Mouse (Mus musculus) ovary, adult 18-20 months (tissue): ENCODE measurements around the gene Psmb7.

ENCODE experiments used
- DNase-seq: peaks from one replicate; pipeline ENCODE4 v3.0.0; 2022; ENCODE audit warnings: low spot score, mixed read lengths

Psmb7 gene

DNA sequence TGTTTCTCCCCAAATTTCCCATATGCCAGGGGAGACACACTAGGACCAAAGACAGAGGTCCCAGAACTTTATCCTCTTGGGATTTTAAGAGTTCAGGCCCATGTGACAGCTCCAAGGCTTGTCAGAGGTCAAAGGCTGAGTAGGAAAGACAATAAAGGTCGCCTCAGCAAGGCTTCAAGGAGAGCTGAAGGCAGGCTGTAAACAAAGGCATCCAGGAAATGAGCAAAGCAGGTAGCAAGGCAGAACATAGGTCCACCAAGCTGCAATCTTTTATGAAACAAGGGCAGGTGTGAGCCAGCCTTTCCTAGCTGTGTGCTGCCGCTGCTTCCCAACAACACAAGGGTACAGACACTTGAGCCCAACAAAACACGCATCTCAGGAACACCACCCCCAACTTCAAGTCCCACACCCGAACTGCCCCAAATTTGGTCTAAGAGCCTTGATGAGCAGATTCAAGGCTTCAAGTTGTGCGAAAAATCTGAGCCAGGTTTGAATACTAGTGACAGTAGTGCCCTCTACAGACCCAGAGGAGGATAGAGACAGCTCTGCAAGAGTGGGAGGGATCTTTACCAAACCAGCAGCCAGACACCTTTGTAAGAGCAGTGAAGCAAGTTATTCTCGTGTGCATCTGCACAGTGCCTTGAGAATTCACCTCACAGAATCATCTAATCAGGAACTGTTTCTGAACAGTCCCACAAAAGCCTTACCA, 52.0 kb downstream of the Psmb7 start:
- no peak for DNase-seq

DNA sequence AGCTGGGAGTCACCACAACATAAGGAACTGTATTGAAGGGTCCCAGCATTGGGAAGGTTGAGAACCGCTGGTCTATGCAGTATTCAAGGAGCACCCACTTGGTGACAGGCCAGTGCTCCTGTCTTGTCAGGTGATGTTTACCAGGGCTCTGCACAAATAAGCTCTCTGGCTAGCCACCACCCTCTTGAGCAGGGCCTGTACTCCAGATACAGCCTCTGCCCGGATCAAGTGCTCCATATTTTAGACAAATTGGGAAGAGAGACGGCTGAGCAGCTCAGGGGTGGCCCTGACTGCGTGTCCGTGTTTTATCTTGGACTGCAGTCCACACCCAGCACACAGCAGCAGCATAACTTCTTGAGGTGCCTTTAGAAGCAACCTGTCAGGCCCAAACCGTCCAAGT, 57.2 kb downstream of the Psmb7 start:
- DNase-seq = no peak

DNA sequence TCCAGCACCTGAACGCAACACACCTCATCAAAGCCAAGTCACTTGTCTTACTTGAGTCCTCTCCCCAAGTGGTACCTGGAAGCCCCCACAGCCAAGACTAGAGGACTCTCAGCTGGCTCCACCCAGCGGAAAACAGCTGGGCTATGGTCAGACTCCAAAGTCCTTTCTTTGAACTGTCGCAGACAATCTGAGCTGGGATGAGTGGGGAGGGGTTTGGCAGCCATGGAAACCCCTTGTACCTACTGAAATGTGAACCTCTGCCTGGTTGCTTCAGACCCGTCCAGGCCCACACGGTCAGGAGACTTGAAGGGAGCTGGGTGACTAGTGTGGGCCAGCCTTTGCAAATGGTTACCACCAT, 58.5 kb downstream of the Psmb7 start:
- no peak for DNase-seq

DNA sequence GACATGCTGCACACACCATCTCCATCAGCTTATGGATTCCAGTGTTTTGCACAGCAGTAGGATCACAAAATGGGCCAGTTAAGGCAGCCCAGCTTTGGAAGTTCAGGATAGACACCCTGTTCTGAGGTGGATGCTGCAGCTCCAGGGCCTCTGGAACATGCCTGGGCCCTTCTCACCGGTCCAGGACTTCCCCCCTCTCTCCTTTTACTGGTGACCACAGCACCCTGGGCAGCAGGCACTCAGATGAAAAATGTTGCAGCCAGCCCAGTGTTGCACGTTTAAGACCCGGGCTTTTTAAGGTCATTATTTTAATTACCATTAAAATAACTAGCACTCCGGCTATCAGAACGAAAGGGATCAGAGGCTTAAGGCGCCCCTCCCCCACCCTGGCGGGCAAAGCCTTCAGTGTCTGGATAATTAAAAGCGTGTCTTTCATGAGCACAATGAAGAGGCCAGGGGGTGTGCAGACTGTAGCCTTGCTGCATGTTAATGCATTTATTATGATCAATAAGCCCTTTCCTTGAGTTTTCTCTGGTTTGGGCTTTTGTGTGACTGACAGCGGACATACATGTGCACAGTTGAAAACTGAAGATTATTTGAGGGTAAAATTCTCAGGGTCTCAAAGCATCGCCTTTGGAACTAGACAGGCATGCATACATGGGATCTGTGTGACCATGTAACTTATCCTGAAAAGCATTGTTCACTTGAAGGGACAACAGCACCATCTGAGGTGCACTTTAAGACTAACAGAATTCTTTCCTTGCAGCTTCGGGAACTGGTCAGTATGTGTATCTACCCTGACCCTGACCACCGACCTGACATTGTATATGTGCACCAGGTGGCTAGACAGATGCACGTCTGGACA, 59.1 kb downstream of the Psmb7 start:
- no peak for DNase-seq

DNA sequence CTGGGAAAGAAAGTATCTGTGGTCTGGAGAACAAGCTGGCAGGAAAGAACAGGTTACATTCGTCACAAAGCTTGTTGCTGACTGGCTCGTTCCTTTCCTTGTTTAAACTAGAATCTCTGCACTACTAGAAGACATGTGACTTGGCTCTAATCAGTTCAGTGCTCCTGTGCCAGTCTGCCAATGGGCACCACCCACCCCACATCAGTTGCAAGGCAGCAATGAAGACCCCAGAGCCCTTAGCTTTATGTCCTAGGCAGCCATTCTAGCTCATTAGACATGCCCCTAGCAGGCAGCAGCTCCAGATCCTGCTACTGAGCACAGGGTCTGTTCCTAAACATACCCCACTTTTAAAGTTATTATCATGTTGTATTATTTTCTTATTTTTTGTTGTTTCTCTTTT, 59.9 kb downstream of the Psmb7 start:
- no peak for DNase-seq

DNA sequence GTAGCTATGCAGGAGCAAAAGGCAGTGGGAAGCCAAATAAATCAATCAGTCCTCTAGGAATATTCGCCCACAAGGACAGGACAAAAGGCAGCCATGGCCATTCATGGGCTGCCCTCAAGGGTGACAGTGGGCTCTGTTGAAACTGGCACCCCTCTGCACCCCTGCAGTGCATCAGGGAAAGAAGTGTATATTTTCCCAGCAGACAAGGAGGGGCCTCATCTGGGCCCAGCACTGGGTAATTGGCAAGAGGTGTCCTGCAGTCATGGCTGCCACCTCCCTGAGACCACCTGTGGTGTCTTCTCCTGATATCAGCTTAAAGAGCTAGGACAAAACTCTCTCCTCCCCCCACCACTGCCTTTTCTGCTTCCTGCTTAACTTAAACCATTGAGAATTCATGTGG, 64.4 kb downstream of the Psmb7 start:
- no peak for DNase-seq

DNA sequence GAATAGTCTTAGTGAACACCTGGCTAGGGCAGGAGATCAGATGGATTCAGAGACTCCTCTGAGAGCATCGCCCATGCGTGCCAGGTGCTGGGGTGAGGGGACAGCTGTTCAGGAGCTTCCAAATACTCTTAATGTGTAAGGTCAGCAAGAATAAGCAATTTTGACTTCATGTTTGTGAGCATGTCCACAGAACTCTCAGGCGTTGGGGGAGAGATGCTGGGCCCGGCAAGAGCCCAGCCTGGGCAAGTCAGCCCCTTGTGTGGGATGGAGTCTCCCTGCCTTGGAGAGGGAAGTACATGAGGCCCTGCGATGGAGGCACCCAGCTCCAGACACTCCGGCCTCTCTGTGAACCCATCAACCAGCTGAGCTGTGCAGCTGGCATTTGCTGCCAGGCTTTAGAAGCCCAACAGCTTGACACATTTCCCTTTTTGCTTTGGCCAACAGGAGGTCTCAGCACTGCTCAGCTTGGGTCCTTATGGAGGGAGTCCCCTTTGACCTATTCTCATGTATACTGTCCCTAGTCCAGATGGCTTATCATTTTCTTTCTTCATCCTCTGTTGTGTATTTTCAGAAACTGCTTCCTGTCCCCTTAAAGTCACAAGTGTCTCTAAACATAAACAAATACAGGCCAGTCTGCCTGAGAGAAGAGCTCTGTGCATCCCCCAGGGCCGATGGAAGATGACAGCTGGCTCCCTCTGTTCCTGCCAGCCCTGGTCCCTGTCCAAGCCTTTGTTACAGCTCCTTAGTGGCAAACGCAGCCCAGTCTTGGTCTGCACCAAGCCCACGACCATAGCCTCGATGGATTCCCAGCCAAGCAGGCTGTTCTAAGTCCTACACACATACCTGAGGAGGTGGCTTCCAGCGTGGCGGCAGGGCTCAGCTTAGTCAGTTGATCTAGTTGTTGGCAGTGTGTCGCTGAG, 65.0 kb downstream of the Psmb7 start:
- no peak for DNase-seq

DNA sequence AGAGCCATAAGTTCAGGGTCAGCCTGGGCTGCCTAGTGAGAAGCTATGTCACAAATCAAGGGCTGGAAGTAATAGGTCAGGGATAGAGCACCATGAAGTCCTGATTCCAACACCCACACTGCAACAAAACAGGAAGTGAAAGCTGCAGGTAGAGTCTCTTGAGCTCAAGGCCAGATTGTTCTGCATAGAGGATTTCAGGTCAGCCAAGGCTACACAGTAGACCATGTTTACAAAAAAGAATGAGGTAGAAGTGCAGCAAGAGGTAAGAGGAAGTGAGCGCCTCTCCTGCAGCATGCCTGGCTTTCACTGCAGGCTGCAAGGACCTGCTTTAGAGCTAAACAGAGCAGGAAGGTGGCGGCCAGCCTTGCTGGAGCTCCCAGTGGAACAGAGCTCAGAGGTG, 69.2 kb downstream of the Psmb7 start:
- no peak for DNase-seq

DNA sequence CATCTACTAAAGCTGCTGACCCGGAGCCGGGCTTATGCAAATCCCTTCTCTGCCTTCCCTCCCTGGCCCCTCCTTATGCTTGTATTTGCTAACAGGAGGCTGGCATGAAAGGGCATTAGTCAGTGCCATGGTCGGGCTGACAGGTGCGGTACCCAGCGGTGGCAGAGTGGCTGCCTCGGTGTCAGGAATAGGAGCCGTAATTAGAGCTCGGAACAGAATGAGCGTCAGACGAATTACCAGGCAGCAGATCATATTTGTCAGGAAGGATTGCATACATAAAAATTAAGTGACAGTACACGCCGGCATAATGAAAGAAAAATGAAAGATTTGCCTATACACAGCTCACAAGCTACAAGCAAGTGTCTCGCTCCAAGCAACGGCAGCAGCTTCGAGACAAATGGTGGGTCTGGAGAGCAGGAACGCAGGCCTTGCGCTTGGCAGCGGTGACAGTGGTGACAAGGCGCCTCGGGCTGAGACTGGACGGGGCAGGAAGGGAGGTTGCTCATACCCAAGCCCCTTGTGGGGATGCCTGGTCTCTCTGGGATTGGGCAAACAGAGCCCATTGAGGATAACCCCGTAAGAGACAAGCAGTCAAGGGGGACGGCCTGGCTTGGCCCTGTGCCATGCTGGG, 71.8 kb downstream of the Psmb7 start:
- no peak for DNase-seq

DNA sequence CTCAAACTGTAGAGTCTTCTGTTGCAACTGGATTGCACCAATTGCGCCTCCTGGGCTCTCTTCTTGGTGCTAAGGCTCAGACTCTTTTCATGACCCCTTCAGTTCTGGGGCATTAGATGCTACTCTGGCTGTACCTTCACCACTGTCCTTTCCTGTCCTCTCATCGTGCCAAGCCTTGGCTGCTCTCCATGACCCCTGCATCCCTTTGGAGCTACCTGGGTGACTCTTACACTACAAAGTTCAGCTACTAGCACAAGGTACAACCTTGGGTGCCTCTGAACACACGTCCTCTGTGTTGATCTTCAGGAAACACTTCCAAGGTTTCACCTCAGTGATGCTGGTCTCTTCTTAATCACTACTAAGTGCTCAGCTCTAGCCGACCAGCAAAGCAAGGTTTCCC, 81.3 kb downstream of the Psmb7 start:
- no peak for DNase-seq

DNA sequence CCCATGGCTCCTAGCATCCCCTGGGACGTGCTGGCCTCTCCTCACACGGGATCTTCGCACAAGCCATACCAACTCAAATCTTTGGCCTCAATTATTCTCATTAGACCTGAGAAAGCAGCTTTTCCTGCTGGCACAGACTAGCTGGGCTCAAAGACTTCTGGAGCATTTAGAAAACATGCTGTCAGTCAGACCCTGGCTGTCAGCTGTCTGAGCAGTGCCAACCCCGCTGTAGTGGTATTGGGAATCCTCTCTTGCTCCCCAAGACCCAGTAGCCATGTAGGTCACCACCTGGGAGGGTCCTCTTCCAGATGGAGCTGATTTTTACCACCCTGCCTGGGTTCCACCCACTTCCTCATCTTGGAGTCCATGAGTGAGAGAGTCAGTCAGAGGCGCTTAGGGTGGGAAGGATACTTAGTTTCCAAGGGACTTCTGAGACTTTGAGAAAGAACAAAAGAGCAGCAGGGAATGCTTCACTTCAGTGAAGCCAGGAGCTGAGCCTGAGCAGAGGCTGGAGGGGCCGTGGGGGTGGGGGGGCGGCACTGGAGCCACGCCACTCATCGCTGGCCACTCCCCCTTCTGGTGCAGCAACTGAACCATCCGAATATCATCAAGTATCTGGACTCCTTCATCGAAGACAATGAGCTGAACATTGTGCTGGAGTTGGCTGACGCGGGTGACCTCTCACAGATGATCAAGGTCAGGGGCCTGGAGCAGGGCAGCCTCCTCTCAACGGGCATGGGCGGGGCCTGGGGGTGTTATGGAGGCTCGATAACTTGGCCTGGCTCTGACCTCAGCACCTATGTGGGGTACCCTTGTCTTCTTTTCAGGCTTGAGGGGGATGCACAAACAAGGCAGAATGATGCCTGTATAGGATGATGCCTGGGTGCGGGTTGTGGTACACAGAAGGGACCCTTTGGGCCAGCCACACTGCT, 83.3 kb downstream of the Psmb7 start:
- no peak for DNase-seq

DNA sequence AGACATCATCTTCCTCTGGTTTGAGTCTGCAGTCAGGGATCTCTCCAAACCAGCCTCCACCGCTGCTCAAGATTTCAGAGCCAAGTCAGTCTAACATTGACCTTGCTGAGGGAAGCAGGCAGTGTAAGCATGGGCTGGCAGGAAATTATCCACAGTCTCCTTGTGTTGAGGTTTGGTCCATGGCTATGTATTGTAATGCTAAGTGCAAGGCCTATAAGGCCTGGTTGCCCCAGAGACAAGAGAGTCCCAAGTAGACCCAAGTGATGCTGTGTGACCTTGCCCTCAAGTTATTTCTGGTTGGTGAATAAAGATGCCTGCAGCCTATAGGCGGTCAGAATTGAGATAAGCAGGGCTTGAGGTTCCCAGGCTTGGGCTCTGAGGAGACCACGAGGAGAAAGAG, 87.2 kb downstream of the Psmb7 start:
- no peak for DNase-seq

DNA sequence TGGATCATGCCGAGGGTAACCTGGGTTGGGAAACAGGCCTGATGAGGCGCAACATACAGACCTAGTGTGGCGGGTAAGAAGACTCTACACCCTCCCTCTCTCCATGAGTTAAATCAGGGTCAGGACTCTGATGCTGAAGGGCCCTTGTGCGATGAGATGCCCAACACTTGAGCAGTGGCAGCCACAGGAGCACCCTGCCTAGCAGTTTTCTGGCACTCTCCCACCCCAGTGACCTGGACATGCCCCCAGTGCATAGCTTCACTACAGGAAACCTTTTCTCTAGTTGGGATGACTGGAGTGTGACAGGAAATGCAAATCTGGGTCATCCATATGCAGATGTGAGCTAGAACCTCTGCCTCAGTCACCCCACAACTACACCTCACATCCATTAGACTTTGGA, 88.2 kb downstream of the Psmb7 start:
- DNase-seq = no peak

DNA sequence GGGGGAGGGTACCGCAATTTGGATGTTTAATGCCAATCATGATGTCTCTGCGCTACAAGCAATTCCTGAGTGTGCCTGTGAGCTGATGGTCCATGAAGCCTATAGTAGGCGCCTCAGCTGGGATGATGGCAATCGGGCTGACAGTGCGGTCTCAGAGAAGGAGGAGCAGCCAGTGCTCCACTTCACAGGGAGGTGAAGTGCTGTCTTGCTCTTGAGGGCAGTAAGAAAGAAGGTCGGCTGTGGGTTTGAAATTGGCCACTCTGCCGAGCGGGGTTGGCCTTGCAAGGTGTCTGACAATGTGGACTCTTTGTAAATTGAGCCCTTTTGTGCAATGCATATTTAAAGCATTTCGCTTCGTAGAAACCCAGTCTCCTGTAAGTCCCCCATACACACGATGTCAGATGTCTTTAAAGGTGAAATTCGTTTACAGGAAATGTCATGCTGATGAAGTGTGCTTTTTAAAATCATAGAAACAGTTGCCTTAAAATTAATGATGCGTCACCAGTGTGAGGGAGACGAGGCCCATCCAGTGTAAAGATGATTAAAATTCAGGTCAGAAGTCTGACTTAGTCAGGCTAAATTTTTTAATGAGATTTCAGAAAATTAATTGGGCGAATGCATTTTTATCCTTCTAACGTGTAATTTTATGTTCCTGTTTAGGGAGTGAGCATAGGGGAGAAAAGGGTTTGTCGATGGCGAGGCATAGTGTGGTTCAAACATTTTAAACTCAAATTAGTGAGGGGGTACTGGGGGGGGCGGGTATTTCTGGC, 89.5 kb downstream of the Psmb7 start:
- DNase-seq = no peak

DNA sequence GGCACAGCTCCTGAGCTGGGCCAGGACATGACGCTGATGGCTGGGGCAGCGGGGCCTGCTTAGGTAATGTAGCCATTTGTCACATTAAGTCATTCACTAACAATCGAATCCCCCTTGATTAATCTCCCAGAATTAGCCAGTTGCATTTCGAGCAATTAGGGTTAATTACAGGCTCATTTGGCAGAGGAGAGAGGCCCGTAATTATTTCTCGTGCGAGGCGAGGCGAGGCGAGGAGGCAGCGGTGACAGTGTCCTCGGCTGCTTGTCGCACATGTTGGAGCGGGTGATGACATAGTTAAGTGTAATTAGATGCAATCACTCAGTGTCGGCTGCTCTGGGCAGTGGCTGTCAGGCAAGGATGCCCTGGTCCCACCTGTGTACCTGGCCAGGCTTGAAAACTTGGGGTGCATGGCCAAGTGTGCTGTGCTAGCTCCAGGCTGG, 91.9 kb downstream of the Psmb7 start:
- no peak for DNase-seq

DNA sequence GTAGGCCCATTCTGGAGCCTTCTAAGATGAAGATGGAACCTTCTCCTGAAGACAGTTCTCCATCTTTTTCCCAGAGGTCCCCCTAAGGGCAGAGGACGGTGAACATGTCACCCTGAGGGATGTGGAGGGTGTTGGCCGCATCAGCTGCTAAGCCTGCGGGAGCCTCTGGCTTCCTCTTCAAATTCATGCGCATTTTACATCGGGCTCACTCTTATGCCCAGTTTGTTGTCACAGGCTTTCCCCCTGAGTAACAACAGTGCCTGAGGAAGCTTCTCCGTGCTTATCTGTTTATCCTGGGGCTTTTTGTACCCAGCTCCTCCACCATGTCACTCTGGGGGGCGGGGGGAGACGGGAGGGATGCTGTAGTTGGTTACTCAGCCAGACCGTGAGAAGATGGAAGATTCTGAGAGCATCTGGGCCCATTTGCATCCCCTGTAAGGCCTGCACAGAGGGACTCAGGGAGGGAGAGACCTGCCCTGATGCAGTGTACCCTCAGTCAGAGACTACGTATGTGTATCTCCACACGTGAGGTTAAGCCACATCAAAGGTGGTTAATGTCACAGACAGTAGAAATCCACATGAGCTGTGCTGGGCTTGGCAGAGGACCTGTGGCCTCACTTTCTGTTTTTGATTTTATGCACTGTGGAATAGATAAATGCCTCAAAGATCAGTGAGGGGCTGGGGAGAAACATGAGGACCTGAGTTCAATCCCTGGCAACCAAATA, 95.9 kb downstream of the Psmb7 start:
- DNase-seq = no peak

DNA sequence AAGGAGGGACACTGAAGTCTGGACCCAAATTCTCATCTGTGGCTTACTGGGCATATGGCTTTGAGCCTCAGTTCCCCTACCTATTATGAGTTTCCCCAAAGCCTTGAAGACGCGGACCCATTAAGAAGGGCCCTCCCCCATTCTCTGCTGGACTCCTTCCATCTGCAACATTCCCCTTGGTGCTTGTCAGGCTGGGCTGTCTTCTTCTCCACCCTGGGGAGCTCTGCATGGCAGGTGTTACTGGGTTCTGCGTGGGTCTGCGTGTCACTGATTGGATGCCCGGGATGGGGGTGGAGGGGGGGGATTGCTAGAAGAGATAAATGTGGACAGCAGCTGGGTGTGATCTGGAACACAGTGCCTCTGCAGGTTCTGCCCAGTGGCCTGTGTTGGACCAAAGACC, 97.1 kb downstream of the Psmb7 start:
- no peak for DNase-seq

DNA sequence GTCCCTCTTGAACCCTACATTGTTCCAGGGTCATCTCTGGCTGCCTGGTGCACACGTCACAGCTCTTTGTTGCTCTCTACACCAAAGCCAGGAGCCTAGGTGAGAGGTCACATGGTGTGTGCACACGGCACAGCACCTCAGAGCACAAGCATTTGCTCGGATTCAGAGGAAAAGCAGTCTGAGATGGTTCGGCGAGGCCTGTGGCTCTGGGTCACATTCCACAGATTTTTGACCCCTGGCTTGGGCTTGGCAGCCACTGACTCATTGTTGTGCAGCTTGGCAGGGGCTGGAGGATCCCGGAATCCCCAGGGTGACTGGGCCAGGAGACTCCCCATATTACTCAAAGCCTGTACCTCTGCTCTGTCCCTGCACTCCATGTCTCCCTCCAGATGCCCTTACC, 97.7 kb downstream of the Psmb7 start:
- peak; percentile 58 for DNase-seq

DNA sequence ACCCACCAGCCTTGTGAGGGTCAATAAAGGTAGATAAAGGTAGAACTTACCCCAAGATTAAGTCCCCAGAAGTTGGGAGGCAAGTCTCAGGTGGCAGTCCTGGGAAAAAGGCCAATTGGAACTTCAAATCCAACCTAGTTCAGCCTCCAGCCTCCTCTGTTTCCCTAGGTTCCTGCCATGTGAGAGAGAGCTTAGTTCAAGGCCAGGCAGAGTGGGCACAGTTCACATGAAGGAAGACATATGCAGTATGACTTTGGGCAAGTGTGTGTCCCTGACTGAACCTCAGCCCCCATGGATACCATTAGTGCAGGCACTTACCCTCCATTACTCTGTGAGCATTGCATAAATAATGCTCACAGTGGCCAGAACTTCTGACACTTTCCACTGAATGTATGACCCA, 98.2 kb downstream of the Psmb7 start:
- DNase-seq = no peak

DNA sequence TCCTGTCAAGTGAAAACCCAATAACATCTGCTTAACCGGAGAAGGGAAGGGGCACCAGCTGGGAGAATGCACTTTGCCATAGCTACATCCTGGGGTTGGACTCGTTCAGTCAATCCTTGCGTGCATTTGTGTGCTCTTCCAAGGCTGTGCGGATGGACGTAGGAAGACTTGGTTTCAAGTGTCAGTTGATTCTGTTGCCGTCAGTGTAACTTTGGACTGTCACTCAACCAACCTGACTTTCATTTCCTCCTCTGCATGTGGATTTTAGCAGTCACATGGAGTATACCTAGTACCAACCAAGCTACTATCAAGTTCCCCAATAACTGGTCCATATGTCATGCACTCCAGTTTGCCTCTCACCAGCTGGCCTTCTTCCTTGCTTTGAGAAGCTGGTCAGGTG, 98.9 kb downstream of the Psmb7 start:
- DNase-seq = no peak
